Mouse (Mus musculus): Measurements from ENCODE around the gene Lrrc36. TPM values are rescaled to one million over a fixed set of nuclear protein-coding genes. Genes with fewer than 3 reads are reported as not detected.

Lrrc36 gene
- 0.48 and 0.53 TPM in 2 replicates for polyA plus RNA-seq (2012; rRNA removed)

GRCm38 (mm10) chr8:105413391-105413790, at the start of gene Lrrc36, which contains the start of gene Kctd19:
Lrrc36 (plus strand) TSS chr8:105413571.
Kctd19 (minus strand) TSS chr8:105413502.
- DNase-seq (ENCODE audit: low spot score), result peak; percentile 47

DNA sequence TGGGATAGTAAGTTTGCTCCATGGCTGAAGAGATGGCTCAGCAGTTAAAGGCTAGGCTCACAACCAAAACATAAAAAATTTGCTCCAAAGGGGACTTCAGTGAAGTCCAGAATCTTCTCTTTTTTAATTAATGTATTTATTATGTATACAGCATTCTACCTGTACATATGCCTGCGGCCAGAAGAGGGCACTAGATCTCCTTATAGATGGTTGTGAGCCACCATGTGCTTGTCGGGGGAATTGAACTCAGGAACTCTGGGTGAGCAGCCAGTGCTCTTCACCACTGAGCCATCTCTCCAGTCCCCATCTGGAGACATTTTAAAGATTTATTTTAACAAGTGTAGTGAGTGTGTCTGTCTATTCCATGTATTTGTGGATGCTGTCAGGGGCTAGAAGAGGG, 46.3 kb upstream of the Lrrc36 start:
- no peak for DNase-seq (ENCODE audit: low spot score)

DNA sequence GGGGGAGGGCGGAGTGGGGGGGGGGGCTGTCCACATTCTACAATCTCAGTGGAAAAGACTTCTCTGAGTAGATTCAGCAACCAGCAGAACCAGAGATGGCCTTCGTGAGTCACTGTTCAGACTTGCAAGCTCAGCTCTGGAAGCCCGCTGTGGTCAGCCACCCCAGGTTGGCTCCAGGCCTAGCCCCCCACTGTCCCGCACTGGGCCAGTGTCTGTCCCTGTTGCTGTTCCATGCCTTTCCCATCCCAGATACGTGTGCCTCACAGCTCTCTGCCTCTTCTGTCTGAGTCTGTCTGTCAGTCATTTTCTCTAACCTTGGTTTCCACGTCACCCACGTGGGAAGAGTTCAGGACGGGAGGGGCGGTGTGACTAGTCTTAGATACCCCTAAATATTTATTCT, 40.9 kb upstream of the Lrrc36 start:
- DNase-seq (ENCODE audit: low spot score), result no peak

DNA sequence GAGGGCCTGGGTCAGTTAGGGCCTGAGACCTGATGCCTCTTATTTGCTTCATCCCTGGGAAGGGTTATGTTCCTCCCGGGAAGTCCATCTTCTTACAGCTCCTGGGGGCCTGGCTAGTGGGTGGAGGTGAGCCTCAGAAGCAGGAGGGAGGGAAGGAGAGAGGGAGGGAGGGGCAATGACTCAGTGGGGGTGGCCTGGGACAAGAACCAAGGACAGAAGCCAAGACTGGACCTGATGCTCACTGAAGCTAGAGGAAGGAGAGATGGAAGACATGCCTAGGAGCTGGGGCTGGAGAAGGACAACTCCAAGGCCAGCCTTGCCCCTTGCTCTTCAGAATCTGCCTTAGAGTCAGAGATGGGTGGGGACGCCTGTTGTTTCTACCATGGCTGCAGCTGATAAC, 40.3 kb upstream of the Lrrc36 start, which contains the start of gene Plekhg4:
Plekhg4 (plus strand) TSS at position 243 of the 400 bp plus-strand sequence.
- no peak for DNase-seq (ENCODE audit: low spot score)

GRCm38 (mm10) chr8:105374513-105374966, 38.8 kb upstream of the Lrrc36 start:
- DNase-seq (ENCODE audit: low spot score), result no peak

DNA sequence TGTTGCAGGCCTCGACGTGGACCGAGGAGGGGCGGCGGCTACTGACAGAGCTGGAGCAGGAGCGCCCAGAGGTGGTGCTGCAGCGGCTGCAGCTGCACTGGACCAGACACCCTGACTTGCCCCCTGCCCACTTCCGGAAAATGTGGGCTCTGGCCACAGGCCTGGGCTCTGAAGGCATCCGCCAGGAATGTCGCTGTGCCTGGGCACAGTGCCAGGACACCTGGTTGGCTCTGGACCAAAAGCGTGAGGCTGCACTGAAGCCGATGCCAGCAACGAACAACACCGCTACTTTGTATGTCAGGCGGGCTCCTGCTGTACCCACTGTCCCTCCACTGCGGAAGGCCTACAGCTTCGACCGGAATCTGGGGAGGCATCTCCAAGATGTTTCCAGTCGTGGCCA, 34.7 kb upstream of the Lrrc36 start:
- peak; percentile 49 for DNase-seq (ENCODE audit: low spot score)

GRCm38 (mm10) chr8:105380308-105380707, 33.1 kb upstream of the Lrrc36 start:
- DNase-seq (ENCODE audit: low spot score), result no peak

GRCm38 (mm10) chr8:105384070-105384469, 29.3 kb upstream of the Lrrc36 start:
- DNase-seq (ENCODE audit: low spot score), result no peak

- no peak for DNase-seq (ENCODE audit: low spot score)
Measured at GRCm38 (mm10) chr8:105387151-105387550, 26.2 kb upstream of the Lrrc36 start.

DNA sequence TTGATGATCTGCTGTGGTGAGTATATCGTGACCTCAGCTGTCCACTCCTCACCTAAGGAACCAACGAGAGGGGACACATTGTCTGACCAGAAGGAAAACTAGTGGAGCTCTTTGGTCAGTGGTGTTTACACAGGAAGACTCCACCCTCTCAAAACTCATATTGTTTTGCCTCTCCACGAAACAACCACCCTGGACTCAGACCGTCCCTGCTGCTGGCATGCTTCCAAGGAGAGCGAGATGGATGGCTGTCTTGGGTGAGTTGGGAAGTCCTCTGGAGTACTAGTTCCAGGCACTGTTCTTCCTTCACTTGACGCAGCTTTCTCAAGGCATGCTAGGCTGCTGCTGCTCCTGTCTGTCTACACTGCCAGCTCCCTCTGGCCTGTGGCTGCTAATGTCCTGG, 24.3 kb upstream of the Lrrc36 start:
- DNase-seq (ENCODE audit: low spot score), result no peak

DNA sequence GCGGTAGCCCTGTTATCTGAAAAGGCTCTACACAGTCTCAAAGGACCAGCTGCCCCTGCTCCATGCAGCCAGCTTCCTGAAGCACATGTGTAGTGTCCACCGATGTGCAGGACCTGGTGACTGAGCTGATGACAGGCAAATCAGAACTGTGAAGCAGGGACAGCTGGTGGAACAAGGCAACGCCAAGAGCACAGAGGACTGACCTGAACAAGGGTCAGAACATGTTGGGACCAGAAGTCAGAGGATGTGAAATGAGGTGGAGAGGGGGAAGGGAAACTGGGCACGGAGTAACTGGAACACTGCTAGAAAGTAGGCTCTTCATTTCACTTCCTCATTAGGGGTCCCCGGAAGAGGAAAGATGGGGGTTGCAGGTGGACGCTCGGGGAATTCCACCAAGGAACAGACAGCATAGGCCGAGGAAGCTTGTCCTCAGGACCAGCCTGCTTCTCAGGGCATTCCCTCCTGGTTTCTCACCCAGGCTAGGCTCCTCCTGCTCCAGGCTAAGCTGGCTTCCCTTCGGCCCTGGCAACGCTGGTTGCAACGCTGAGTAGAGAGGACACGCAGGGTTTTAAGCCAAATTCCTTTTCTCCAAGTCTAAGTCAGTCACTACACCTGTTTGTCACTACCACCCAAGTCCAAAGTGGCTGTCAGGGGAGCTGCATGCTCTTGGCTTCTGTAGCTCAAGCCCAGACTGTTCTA, 20.1 kb upstream of the Lrrc36 start:
- DNase-seq (ENCODE audit: low spot score), result no peak

- no peak for DNase-seq (ENCODE audit: low spot score)
Measured at GRCm38 (mm10) chr8:105393915-105394314, 19.5 kb upstream of the Lrrc36 start.

DNA sequence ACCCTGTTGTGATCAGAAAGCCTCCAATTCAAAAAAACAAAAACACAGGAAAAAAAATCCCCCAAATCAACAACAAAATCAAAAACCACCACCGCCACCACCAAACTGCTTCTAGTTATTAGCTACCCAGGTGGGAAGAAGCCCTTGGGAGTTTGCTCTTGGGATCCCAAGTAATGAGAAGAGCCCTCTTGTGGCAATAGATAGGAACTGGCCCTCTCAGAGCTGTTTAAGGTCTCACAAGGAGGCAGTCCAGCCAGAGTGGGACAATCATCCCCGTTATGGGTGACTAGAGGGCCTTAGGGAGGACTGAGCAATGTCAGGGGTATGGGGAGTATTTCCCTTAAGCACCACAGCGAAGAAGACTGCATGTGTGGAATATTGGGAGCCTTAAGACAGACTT, 15.6 kb upstream of the Lrrc36 start:
- no peak for DNase-seq (ENCODE audit: low spot score)

- no peak for DNase-seq (ENCODE audit: low spot score)
Measured at GRCm38 (mm10) chr8:105400016-105400415, 13.4 kb upstream of the Lrrc36 start.

GRCm38 (mm10) chr8:105403467-105403866, 9.9 kb upstream of the Lrrc36 start:
- no peak for DNase-seq (ENCODE audit: low spot score)

GRCm38 (mm10) chr8:105404496-105404895, 8.9 kb upstream of the Lrrc36 start:
- no peak for DNase-seq (ENCODE audit: low spot score)

- no peak for DNase-seq (ENCODE audit: low spot score)
Measured at GRCm38 (mm10) chr8:105406416-105406815, 7.0 kb upstream of the Lrrc36 start.

- no peak for DNase-seq (ENCODE audit: low spot score)
Measured at GRCm38 (mm10) chr8:105408331-105408730, 5.0 kb upstream of the Lrrc36 start.

GRCm38 (mm10) chr8:105409947-105410346, 3.4 kb upstream of the Lrrc36 start:
- DNase-seq (ENCODE audit: low spot score), result no peak

- DNase-seq (ENCODE audit: low spot score), result no peak
Measured at GRCm38 (mm10) chr8:105418992-105419391, 5.6 kb downstream of the Lrrc36 start.

DNA sequence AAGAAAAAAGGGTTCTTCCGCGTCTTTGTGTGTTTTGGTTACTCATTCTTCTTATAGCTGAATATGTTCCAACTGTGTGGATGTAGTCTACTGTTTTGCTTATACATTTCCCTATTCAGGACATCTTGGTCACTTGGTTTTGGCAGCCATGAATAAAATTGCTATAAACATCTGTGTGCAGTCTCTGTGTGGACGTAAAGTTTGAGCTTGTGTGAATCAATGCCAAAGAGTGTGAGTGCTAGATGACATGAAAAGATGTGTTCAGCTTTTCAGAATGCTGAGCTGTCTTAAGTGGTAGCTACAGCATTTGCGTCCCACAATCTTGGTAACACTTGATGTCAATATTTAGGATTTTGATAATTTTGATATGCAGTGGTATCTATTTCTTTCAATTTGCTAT, 6.4 kb downstream of the Lrrc36 start:
- DNase-seq (ENCODE audit: low spot score), result no peak

GRCm38 (mm10) chr8:105422006-105422405, 8.6 kb downstream of the Lrrc36 start:
- no peak for DNase-seq (ENCODE audit: low spot score)

GRCm38 (mm10) chr8:105426878-105427277, 13.5 kb downstream of the Lrrc36 start:
- DNase-seq (ENCODE audit: low spot score), result no peak
